Mouse (Mus musculus): Measurements from ENCODE around the gene Slco2a1. TPM values are rescaled to one million over a fixed set of nuclear protein-coding genes. Genes with fewer than 3 reads are reported as not detected.

Gene Slco2a1
- polyA plus RNA-seq, 1 experiment = 0.52 TPM

DNA sequence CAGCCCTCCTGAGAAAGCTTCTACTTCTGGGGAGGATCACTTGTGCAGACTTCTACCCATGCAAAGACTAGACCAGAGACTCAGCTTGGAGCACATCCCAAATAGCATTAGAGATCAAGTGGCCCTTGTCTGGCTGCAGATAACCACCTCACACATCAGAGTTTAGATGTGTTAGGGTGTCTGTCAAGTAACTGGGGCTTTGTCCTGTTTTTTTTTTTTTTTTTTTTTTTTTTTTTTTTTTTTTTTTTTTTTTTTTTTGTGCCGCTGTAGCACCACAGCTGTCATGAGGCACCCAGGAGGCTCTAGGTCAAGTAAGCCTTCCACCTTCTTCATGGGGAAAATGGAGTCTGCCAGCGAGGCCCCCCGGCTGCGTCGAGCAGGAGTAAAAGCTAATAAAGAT is 42.7 kb downstream of the Slco2a1 start:
- no peak for DNase-seq (ENCODE audit: extremely low spot score in 1 of 2, low spot score in 1 of 2)

DNA sequence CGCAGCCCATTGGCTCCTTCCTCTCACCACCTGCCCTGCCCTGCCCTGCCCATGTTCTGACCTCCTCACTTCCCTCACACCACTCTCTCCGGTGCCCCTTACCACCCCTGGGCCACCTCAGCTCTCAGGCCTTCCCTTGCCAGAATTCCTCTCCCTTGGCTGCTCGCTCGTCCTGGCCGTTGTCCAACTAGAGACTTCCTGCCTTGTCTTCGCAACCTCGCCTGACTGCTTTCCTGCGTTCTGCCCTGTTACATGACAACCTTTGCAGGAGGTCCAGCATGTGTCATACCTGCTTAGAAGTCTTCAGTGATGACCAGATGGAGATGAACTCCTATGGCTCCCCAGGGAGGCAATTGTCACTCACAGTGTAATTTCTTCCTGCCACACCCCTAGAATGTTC is 43.7 kb downstream of the Slco2a1 start:
- no peak for DNase-seq (ENCODE audit: extremely low spot score in 1 of 2, low spot score in 1 of 2)

DNA sequence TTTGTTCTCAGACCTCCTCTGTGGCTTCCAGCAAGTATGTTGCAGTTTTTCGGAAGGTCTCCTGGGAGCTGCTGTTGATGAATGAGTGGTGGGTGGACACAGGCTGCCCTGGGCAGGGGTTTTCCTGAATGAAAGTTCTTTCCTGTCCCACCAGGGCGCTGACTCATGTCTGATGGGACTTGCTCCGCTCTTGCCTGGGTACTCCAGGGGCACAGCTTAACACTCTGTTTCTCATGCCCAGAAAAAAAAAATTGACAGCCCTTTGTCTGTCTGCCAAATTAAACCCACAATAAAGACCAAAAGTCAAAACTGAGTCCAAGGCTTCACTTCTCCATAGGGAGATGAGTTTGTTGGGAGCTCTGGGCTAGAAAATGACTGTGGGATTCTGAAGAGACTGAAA is 44.9 kb downstream of the Slco2a1 start:
- DNase-seq (ENCODE audit: extremely low spot score in 1 of 2, low spot score in 1 of 2) = no peak

DNA sequence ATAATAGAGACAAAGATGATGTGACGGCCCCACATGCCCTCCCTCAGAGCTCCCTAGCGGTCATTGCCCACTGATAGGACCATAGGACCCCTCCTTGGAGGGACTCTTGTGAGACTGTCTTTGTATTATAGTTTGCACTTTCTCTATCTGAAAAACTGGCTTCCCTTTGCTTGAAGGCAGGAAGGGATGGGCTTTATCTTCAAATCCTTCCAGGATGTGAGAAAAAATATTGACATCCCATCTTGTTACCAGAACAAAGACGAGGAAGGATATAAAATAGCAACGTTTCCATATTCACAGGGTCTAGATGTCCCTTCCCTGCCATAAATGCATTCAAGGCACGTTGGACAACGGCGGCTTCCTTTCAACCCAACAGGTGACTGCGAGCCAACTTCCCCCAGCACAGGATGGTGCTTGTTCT is 48.5 kb downstream of the Slco2a1 start:
- DNase-seq (ENCODE audit: extremely low spot score in 1 of 2, low spot score in 1 of 2) = no peak

DNA sequence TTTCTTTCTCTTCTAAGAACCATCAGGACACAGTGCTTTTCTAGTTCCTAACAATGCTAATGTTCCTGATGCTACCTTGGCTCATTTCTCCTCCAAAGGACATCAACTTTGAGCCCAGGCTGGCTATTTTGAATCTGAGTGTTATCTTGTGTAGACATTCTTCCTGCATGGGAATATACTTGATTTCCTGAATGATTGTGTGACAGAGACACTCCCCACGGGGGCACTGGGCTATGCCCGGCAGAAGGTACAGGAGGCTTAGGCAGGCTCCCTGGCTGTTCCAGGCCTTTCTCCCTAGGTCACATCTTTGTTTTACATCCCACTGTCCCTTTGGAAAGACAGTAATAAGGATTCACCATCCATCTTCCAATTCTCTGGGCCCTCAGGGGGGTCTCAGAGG is 49.8 kb downstream of the Slco2a1 start:
- no peak for DNase-seq (ENCODE audit: extremely low spot score in 1 of 2, low spot score in 1 of 2)

DNA sequence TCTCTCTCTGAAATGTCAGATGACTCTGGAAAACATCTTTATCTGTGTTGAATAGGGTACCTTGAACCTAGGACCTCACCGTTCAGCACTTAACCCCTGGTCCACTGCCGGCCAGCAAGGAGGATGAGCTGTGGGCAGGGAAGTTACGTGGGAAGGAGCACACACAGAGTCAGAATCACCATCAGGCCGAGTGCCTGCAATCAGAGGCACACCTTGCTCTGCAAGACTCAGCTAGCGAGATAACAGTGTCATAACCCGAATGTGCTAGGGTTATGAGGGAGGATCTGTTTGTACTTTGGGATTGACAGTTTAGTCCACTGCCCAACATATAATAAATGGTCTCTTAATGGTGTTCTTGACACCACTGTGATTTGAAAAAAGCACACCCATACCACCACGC is 50.2 kb downstream of the Slco2a1 start:
- no peak for DNase-seq (ENCODE audit: extremely low spot score in 1 of 2, low spot score in 1 of 2)

DNA sequence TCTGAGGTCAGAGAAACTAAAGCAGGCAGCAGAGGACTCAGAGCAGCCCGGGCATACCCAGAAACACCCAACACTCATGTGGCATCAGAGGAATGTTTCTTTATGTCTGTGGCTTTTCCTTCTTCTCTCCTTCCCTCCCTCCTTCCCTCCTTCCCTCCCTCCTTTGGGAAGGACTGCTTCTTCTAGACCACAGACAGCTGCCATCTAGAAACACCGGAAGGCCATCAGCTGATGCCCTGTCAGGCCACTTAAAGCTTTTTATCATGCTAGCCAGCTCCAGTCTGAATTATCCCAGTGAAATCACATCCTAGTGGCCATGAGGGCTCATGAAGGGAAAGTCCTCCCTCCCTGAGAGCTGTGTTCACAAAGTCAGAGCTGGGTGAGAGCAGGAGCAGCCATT is 52.1 kb downstream of the Slco2a1 start:
- no peak for DNase-seq (ENCODE audit: extremely low spot score in 1 of 2, low spot score in 1 of 2)

DNA sequence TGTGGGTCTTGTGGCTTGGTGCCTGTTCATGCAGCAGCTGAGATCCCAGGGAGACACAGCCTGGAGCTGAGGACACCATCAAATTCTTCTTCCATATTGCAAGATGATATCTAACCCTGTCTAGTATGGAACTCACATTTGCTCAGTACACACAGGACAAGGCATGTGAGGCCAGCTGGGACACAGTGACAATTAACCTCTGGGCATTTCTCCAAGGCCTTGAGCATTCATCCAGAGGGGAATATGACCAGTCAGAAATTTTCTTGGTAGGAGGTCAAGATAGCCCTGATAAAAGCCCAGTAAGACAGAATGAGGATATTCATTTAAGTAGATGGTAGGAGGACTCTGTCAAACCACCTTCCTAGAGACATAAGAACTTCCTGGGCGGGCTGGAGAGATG is 56.9 kb downstream of the Slco2a1 start:
- DNase-seq (ENCODE audit: extremely low spot score in 1 of 2, low spot score in 1 of 2) = no peak

DNA sequence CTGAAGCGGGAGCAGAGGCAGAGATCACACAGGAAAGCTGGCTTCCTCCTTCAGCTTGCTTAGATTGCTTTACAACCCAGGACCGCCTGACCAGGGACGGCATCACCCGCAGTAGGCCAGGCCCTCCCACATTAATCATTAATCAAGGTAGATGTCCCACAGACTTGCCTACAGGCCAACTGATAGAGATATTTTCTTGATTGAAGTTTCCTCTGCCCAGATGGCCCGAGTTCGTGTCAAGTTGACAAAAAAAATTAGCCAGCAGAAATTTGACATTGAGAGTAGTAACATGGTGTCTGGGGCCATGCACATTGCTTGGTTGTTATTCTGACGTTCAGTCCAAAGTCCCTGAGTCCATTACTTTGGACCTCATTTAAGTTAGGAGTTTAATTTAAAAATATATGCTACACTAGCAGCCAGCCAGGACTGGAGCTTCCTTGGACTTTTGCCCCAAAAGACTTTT is 60.6 kb downstream of the Slco2a1 start:
- DNase-seq (ENCODE audit: extremely low spot score in 1 of 2, low spot score in 1 of 2) = no peak

DNA sequence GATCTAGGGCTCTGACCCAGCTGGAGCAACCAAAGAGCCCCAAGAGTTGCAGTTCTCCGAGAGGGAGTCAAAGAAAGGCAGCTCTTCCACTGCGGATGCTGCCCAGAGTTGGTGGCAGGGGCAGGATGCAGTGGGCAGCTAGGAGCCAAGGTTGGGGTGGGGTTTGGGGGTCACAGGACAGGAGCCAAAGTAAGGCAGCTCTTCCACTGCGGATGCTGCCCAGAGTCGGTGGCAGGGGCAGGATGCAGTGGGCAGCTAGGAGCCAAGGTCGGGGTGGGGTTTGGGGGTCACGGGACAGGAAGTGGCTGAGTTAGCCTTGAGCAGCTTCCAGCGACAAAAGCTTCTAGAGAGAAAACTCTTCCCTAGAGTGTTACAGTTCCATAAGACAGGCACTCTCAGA is 65.3 kb downstream of the Slco2a1 start:
- no peak for DNase-seq (ENCODE audit: extremely low spot score in 1 of 2, low spot score in 1 of 2)

DNA sequence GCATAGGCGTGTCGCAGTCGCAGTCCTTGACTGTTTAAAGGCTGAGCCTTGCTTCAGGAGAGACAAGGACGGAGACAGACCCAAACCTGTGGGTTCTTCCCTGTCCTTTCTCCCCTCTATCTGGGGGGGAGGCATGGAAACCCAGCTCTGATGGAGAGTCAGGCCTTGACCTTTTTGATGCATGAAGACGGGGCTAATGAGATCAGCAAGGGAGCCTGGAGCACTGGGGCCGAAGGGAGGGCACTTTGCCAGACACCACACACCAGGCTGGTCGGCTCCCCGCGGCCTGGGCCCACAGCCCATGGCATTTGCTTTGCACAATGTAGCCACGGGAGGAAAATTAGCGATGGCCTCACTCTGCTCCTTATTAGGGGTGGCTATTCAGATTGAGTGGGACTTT is 66.5 kb downstream of the Slco2a1 start:
- DNase-seq (ENCODE audit: extremely low spot score in 1 of 2, low spot score in 1 of 2) = peak in 1 of 2 experiments; percentile 21

DNA sequence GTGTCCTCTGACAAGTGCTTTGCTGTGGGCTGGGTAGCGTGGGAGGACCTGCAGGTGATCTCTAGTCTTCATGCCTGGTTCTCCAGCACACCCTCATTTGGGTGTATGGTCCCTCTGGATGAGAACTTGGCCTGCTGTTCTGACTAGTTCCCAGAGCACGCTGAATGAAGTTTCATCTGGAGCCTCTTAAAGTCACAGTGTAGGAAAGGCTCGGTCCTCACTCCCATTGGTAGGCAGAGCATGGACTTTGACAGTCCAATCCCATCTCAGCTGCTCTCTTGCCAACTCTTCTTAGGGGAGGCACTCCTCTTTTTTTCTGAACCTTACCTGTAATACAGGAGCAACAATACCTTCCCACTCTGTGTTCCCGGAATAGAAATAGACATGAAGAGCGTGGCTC is 67.7 kb downstream of the Slco2a1 start:
- DNase-seq (ENCODE audit: extremely low spot score in 1 of 2, low spot score in 1 of 2) = no peak

DNA sequence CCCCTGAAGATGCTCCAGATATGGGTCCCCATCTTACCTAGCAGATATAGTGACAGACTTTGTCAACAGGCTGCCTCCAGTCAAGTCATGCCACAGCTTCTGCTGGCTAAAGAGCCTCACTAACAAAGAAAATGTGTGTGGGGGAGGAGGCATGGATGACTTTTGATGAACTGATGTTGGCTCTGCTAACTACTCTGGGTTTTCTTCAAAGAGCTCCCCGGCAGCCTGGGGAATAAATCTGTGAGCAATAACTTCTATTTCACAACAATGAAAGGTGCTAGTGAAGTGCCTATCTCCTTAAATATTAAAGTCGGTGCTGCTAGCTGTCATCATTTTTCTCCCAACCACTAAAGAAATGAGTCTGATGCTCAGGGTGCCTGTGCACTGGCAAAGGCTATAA is 72.0 kb downstream of the Slco2a1 start:
- DNase-seq (ENCODE audit: extremely low spot score in 1 of 2, low spot score in 1 of 2) = no peak

DNA sequence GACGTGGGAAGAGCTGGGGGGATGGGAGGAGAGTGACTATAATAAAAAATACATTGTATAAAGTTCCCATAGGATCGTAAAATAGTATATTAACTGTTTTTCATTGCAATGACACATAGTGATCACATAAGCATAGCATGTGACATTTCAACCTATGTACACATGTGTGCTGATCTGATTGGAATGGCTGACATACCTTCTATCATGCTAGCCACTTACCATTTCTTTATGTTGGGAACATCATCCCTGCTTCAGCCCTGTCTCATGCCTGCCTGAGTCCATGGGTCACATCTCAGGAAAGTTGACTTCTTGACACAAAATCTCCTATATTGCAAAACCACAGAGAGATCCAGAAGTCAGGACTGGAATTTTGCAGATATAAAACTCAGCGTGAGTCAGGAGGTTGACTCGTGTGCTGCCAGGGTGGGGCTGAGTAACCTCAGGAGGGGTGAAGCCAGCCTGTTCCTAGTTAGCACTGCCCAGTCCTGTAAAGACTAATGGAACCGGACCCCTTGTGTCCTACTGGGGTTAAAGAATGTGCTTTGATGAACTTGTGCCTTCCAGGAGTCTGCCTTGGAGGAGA is 73.0 kb downstream of the Slco2a1 start:
- no peak for DNase-seq (ENCODE audit: extremely low spot score in 1 of 2, low spot score in 1 of 2)

DNA sequence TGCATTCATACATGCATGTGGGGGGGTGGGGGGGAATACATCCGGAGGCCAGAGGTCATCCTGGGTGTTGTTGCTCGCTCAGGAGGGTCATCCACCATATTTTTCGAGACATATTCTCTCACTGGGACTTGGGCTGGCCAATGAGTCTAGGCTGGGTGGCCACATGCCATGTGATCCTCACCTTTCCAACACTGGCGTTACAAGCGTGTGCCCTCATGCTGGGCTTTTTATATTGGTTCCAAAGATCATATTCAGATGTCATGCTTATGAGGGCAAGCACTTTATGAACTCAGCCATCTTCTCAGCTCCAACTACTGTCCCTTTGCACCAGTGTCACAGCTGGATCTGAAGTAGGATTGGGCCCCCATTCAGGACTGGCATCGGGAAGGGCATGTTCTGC is 75.1 kb downstream of the Slco2a1 start:
- DNase-seq (ENCODE audit: extremely low spot score in 1 of 2, low spot score in 1 of 2) = no peak

DNA sequence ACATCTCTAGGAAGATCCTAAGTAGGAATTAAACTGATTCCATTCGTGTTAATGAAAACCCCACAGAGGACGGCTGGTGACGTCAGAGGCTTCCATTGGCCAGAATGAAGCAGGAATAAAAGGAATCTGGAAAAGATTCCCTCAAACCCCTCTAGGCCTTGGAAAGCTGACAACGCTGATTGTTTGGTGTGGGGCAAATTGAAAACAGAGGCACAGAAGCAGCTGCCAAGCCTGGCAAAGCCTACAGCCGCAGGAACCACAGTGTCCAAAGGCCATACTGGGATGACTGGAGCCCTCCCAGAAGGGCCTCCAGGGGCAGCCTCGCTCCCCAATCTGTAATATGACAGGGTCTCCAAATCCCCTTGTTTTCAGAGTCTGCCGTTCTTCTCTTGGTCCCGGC is 78.3 kb downstream of the Slco2a1 start:
- no peak for DNase-seq (ENCODE audit: extremely low spot score in 1 of 2, low spot score in 1 of 2)

DNA sequence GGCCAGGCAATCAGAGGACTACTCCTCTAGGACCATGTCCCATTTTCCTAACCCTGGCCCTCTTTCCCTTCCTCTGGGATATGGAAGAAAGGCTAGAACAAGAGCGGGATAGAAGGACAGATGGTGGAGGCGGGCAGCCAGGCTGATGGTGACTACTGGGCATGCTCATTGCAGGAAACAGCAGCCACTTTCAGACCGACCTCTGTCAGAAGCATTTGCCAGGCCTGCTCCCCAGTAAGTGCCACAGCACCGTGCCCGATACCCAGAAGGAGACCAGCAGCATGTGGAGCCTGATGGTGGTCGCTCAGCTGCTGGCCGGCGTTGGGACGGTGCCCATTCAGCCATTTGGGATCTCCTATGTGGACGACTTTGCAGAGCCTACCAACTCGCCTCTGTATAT is 79.1 kb downstream of the Slco2a1 start:
- no peak for DNase-seq (ENCODE audit: extremely low spot score in 1 of 2, low spot score in 1 of 2)

DNA sequence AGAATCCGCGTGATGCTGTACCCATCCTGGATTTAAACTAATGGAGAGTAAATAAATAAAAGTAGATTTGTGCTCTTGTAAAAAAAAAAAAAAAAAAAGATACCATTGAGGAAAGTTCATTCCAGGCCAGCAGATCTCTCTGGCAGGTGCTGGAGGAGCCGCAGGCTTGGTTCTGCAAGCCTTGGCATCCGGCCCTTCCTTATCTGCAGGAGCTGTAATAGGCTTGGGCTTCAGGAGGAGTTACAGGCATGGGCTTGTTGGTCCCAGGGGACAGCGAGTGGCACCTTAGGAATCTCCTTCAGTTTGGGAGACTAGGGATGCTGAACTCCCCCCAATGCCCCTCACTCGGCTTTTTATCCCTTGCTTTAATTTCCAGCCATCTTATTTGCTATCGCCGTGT is 80.3 kb downstream of the Slco2a1 start:
- DNase-seq (ENCODE audit: extremely low spot score in 1 of 2, low spot score in 1 of 2) = no peak

DNA sequence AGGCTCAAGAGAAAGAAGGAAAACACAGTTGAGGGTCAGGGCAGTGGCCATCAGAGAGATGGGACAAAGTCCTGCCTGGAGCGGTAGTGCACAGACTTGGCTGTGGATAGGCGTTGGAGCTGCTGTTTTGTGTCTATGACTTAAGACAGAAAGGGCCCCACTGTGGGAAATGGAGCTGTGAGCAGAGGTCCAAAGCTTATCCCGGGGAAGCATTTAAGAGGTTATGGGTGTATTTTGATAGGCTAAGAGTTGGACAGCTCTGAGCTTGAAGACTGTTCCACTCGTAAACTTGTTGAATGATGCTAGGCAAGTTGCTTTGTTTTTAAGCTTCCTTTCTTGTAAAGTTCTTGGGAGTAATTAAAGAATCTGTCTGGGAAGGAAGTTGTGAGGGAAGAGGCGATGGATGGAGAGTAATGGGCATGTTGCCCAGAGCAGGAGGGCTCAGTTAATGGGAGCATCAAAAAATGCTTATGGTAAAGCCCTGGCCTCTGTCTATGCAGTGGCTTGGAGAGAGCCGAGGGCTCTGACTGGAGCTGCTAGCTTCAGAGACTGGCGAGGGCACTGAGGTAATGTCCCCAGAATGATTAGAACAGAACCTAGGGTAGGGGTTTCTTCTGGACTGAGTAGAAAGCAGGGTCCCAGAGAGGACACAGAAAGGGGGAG is 83.2 kb downstream of the Slco2a1 start:
- DNase-seq (ENCODE audit: extremely low spot score in 1 of 2, low spot score in 1 of 2) = no peak

DNA sequence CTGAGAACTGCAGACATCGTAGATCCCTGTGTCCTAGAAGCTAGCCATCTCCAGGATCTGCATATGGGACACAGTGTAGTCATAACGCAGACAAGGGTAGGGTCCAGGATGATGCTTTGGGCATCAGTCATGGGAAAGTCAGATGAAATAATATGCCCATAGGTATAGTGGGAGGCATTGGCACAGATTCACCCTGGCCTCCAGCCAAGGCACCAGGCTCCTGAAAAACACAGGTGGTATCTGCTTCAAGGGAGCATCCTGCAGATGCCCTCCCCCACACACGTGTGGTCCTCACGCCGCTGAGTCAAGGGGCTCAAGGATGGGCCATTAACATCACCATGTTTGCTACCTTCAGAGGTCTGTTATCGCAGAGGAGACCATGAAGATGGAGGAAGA is 83.7 kb downstream of the Slco2a1 start:
- DNase-seq (ENCODE audit: extremely low spot score in 1 of 2, low spot score in 1 of 2) = no peak

DNA sequence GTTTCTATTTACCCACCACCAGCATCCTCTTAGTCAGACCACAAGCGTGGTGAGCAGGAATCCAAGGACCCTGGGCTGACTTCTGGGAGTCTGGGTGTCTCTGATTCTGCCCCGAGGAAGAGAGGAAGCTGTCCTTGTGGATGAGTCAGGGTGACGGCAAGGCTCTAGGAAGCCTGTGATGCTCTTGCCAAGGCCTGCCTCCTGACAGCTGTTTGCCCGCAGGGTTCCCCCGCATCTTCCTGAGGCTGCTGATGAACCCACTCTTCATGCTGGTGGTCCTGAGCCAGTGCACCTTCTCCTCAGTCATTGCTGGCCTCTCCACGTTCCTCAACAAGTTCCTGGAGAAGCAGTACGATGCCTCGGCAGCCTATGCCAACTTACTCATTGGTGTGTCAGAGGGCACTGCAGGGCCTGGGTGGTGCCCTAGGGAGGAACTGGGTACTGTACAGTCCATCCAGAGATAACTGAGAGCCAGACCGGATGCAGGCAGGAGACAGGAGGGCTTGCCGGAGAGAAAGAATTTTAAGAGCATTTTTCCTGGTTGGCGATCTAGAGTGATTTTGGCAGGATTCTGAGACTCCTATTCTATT is 84.5 kb downstream of the Slco2a1 start:
- no peak for DNase-seq (ENCODE audit: extremely low spot score in 1 of 2, low spot score in 1 of 2)

DNA sequence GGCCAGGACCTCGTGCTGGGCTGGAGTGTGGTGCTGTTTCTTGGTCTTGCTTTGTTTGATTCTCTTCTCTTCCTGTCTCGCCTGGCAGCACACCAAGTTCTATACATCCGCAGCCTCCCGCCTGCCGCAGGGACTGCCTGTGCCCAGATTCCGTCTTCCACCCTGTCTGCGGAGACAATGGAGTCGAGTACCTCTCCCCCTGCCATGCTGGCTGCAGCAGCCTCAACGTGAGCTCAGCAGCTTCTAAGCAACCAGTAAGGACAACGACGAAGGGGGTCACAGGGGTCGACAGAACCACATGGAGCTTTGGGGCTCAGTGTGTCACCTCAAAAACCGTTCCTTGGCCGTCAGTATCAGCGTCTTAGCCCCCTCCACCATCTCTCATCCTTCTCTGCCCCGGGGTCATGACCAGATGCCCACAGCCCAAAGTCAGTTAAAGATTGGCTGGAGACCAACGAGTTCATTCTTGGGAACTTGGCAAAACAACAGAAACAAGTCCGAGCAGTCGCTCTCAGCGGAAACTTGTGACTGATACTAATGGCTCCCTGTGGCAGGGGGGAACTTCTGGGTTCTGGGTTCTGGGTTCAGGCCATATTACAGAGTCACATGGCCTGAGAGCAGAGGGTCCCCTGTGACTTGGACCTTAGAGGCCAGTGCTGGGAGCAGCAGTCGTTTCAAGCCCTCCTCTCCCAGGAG is 88.5 kb downstream of the Slco2a1 start:
- no peak for DNase-seq (ENCODE audit: extremely low spot score in 1 of 2, low spot score in 1 of 2)

Measured in frontal cortex, adult 2 months (tissue).